Mouse (Mus musculus) embryo, embryonic 11 days (tissue): ENCODE results near the gene Tmem119.

Experiments
- DNase-seq: peaks from one replicate; pipeline ENCODE4 v3.0.0-alpha.2; 2015

Gene Tmem119

GRCm38 (mm10) chr5:113800280-113800679 lies at the start of gene Tmem119:
Tmem119 (minus strand) TSS chr5:113800516.
- peak; percentile 89 for DNase-seq

- no peak for DNase-seq
These were observed 47.3 kb upstream of the Tmem119 start for GRCm38 (mm10) chr5:113847636-113848035.

- no peak for DNase-seq
These were observed 46.3 kb upstream of the Tmem119 start for GRCm38 (mm10) chr5:113846656-113847055.

- no peak for DNase-seq
These were observed 45.3 kb upstream of the Tmem119 start for GRCm38 (mm10) chr5:113845627-113846026.

- peak; percentile 69 for DNase-seq
These were observed 44.4 kb upstream of the Tmem119 start for GRCm38 (mm10) chr5:113844721-113845120.

GRCm38 (mm10) chr5:113844106-113844505 lies 43.8 kb upstream of the Tmem119 start:
- no peak for DNase-seq

GRCm38 (mm10) chr5:113842906-113843305 lies 42.6 kb upstream of the Tmem119 start:
- no peak for DNase-seq

GRCm38 (mm10) chr5:113842244-113842643 lies 41.9 kb upstream of the Tmem119 start:
- DNase-seq = no peak

GRCm38 (mm10) chr5:113841243-113842225 lies 41.2 kb upstream of the Tmem119 start:
- DNase-seq = no peak

- DNase-seq = no peak
These were observed 40.1 kb upstream of the Tmem119 start for GRCm38 (mm10) chr5:113840443-113840842.

GRCm38 (mm10) chr5:113836961-113837360 lies 36.6 kb upstream of the Tmem119 start:
- DNase-seq = no peak

- no peak for DNase-seq
These were observed 33.1 kb upstream of the Tmem119 start for GRCm38 (mm10) chr5:113833316-113833947.

- DNase-seq = no peak
These were observed 32.2 kb upstream of the Tmem119 start, which contains the start of gene Selplg for GRCm38 (mm10) chr5:113832490-113832901. Selplg (minus strand) TSS chr5:113832644.

GRCm38 (mm10) chr5:113831741-113832140 lies 31.4 kb upstream of the Tmem119 start:
- no peak for DNase-seq

- DNase-seq = no peak
These were observed 30.5 kb upstream of the Tmem119 start for GRCm38 (mm10) chr5:113830796-113831195.

- no peak for DNase-seq
These were observed 30.0 kb upstream of the Tmem119 start for GRCm38 (mm10) chr5:113830292-113830643.

- no peak for DNase-seq
These were observed 29.4 kb upstream of the Tmem119 start for GRCm38 (mm10) chr5:113829566-113830291.

- DNase-seq = no peak
These were observed 28.2 kb upstream of the Tmem119 start for GRCm38 (mm10) chr5:113828481-113828880.

- no peak for DNase-seq
These were observed 27.7 kb upstream of the Tmem119 start for GRCm38 (mm10) chr5:113827991-113828411.

- no peak for DNase-seq
These were observed 26.3 kb upstream of the Tmem119 start for GRCm38 (mm10) chr5:113826619-113827018.

GRCm38 (mm10) chr5:113825558-113825957 lies 25.2 kb upstream of the Tmem119 start:
- DNase-seq = no peak

- no peak for DNase-seq
These were observed 23.9 kb upstream of the Tmem119 start for GRCm38 (mm10) chr5:113824228-113824627.

- no peak for DNase-seq
These were observed 18.3 kb upstream of the Tmem119 start for GRCm38 (mm10) chr5:113818572-113818971.
